Mouse (Mus musculus): ENCODE results near the gene Cd3eap. TPM values are rescaled to one million over a fixed set of nuclear protein-coding genes. Genes with fewer than 3 reads are reported as not detected.

Gene Cd3eap
- total RNA-seq, 2 experiments from 2014 or later: 19.6 to 19.8 TPM

DNA sequence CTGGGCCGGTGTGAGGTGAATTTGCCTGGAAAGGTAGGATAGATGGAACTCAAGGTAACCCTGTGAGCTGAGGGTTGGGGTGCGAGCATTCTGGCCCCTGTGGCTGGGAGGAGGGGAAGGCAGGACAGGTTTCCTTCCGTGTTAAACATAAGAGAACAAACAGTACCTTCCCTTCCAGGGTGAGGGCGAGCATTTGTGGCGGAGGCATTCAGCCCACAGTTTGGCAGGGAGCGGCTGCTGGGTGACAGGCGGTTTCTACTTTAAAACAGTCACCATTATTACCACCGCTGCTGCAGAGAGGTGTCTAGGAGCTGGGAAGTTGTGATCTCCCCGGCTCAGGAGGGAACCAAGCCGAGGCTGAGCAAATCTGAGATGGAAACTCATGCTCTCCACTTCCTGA is 22.2 kb downstream of the Cd3eap start:
- no peak for DNase-seq (ENCODE audit: low spot score in 2 of 2)

GRCm38 (mm10) chr7:19335583-19335982 is 23.7 kb downstream of the Cd3eap start:
- no peak for DNase-seq (ENCODE audit: low spot score in 2 of 2)

GRCm38 (mm10) chr7:19332709-19333352 is 26.5 kb downstream of the Cd3eap start:
- DNase-seq (ENCODE audit: low spot score in 2 of 2): peak; percentile 76 to 77

GRCm38 (mm10) chr7:19331910-19332309 is 27.4 kb downstream of the Cd3eap start:
- DNase-seq (ENCODE audit: low spot score in 2 of 2): no peak

- no peak for DNase-seq (ENCODE audit: low spot score in 2 of 2)
Measured at GRCm38 (mm10) chr7:19328425-19328824, 30.9 kb downstream of the Cd3eap start.

DNA sequence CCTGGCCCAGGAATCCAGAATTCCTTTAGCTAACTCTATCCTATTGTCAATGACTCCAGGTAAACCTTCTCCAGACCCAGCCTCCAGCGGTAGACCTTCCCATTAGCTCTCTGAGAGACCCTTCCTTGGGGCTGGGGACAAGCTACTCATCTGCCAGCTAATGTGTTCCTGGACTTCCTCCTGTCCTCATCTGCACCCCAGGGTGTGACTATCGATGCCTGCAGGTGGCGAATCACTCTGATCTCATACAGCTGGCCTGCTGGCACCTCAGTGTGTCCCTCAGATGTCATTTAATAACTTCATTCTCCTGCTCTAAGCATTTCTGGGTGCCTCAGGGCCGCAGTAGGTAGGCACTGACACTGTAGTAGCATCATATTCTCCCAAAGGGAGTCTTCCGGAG is 31.5 kb downstream of the Cd3eap start:
- no peak for DNase-seq (ENCODE audit: low spot score in 2 of 2)

DNA sequence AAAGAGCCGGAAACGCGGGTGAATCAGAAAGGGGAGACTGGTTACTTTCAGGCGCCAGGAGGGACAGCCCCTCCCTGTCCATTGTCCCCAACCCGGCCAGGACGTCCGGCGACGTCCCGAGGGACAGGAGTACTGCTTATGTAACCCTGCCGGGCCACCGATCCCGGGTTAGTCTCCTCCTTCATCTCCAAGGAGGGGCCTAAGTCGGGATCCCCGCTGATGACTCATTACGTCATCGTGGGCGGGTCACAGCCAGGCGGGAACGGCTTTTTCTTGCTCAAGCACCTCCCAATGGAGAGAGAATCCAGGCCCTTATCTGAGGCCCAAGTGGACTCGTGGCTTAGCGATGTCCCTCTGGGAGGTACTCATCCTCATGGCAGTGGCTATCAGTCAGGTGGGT is 32.2 kb downstream of the Cd3eap start:
- peak; percentile 63 to 74 for DNase-seq (ENCODE audit: low spot score in 2 of 2)

DNA sequence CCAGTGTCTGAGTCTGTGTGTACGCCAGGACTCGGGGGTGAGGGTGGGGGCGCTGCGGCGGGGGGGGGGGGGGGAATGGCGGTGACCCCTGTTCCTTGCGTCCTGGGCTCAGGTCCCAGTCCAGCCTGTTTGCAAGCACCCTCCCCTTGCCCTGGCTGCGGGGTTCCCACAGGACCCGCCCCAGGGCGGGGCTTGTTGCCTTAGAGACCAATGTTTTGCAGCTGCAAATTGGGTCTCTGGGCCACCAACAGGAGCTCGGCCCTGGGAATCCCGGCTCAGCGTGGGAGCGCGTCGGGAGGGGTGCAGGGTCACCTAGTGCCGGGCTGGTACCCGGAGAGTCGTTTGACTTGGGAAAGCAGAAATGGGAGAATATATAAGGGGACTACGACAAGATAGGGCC is 32.9 kb downstream of the Cd3eap start:
- peak; percentile 55 to 68 for DNase-seq (ENCODE audit: low spot score in 2 of 2)

DNA sequence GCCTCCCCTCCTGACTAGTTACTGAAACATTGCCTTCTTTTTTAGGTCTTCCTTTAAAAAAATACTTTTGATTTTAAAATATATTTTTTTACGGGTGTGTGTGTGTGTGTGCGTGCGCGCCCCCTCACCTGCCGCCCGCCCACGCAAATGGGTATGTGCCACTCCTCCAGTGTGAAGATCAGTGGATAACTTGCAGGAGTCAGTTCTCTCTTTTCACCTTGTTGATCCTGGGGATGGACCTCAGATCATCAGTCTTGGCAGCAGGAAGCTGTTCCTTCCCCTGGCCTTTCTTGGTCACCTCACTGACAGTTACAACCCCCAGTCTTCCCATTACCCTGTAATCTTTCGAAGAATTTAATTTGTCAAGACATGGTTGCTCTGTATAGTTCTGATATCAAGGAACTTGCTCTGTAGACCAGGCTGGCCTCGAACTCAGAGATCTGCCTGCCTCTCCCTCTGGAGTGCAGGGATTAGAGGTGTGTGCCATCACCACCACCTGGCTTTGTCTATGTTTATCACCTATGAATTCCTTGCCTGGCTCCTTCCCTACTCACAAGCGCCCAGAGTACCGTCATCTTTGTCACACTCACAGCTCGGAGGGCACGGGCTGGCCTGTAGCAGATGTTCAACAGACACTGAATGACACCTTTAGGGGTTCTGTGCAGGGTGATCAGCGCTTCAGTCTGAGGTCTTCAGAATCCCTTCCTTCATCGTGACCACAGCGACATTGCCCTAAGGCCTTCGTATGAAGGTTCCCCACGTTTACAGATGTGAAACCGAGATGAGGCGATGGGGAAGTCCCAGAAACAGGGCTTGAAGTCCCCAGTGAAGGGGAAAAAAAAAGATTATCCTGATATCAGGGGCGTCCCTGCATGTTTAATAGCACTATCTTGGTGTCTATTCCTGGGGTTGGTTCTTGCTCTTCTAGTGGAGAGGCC is 33.8 kb downstream of the Cd3eap start:
- DNase-seq (ENCODE audit: low spot score in 2 of 2): no peak

DNA sequence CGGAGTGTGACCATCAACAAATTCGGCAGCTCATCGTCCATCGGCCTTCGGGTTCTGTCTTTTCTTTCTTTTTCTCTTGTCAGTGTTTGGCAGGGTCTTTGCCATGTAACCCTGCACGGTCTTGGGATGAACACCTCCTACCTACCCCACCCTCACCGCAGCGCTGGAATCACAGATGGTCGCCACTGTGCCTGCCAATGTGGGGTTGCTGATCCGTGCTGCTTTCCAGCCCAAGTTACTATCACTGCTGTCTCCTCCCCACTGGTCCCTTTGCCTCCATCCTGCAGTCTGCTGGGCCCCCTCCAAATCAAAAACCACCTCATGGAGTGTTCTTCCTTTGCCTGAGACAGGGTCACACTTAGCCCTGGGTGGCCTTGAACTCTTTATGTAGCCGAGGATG is 35.1 kb downstream of the Cd3eap start:
- no peak for DNase-seq (ENCODE audit: low spot score in 2 of 2)

- DNase-seq (ENCODE audit: low spot score in 2 of 2): no peak
Measured at GRCm38 (mm10) chr7:19322489-19322888, 36.8 kb downstream of the Cd3eap start.

DNA sequence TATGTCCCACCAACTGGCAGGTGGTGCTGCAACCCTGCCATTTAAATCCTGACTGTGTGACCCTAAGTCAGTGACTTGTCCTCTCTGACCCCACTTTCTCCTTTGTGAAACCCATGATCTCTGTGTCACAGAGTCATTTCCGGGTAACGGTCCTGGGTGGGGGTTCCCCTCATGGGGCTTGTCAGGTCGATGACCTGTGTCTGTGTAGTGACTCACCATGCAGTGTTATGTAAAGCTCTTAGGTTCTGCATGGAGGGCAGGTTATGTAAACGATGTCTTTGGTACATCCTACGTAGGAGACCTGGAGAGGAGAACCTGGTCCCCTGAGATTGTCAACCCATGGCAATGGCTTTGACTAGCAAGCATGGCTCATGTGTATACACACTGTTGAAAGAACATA is 37.8 kb downstream of the Cd3eap start:
- DNase-seq (ENCODE audit: low spot score in 2 of 2): no peak

GRCm38 (mm10) chr7:19320637-19321036 is 38.6 kb downstream of the Cd3eap start:
- DNase-seq (ENCODE audit: low spot score in 2 of 2): no peak

DNA sequence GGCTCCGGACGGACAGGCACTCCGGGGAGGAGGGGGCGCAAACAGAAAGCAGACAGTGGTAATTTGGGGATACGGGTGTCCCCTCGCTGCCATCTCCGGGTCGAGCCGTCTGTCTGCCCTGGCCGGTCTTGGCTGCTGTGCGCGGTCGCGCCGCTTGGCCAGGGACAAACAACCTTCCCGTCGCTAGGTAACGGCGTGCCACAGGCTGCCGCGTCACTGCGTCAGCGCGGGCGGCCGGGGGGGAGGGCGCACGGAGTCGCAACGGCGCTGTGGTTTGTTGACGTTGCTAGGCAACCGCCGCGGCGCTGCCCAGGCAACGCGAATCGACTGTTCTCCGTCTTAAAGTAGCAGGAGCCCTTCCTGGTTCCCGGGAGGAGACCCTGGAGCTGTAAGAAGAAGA is 39.4 kb downstream of the Cd3eap start:
- peak; percentile 92 to 96 for DNase-seq (ENCODE audit: low spot score in 2 of 2)

DNA sequence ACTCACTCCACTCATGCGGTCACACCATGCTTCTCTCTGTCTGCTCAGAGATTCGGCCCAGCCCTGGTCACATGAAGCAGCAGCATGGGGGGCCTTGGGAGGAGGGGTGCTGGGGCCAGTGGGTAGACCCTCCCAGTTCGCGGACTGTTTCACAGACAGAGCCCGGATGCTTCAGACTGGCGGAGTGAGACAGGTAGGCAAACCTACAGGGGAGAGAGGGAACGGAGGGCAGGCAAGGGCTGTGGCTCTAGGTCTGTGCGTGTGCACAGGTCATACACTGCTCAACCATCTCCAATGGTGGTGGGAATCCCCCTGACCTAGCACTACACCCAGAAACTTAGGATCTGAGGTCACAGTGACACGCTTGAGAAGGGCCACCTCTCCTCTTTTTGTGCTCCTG is 39.8 kb downstream of the Cd3eap start:
- DNase-seq (ENCODE audit: low spot score in 2 of 2): no peak

DNA sequence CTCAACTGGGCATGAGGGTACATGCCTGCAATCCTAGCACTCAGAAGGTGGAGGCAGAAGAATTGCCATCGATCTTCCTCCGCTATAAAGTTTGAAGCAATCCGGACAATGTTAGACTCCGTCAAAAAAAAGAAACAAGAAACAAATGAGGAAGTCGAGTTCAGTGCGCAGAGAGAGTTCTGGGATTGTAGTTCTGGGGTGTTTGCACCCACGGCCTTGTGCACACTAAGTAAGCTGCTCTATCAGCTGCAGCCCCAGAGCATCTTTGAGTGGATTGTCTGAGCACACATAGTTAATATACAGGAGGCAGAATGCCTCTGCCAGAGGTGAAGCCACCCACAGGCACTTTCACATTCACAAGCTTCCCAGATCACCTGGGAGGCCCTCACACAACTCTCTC is 40.6 kb downstream of the Cd3eap start:
- no peak for DNase-seq (ENCODE audit: low spot score in 2 of 2)

- no peak for DNase-seq (ENCODE audit: low spot score in 2 of 2)
Measured at GRCm38 (mm10) chr7:19318201-19318600, 41.1 kb downstream of the Cd3eap start.

DNA sequence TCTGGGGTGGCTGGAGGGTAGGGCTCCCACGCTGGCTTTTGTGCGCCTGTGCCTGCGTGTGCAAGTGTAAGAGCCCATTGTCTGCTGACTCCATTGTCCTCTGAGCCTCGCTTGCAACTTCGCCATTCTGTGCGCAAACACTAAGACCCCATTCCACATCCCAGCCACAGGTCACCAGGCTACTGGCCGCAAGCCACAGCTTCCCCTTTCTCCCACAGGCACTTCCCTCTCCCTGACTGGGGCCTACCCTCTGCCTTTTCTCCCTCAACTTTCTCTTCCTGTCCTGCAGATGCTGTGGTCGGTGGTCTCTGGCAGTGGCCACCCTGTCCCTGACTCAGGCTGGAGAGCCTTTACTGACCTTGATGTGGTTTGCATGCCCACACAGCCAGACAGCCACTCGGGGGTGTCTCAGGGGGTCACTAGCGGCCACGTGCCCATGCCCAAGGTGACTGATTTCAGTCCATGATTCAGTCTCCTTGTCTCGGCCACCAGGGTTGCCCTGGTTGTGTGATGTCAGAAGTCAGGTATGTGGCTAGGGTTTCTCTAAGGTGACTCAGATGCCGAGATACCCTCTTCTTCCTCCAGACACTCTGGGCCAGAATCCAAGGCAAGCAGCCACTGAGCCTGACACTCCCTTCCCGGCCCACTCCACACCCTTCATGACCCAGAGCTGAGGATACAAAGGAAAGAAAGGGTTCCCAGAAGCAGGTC is 42.7 kb downstream of the Cd3eap start:
- DNase-seq (ENCODE audit: low spot score in 2 of 2): no peak

DNA sequence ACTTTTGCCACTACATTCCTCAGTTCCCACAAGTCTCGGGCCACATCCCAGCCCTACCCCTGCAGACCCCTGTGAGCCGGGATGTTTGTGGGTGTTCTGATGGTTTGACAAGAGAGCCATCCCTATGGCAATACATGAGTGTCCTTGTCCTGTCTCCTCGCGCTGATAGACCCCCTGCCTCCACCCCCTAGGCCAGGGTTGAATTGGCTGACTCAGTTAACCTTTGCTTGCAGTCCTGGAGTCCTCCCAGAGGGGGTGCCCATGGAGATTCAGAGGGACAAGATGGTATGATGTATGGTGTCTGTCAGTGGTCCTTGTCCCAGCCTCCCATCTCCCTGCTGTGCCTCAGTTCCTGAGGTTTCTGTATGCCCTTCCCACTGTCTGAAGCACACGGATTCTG is 45.2 kb downstream of the Cd3eap start:
- DNase-seq (ENCODE audit: low spot score in 2 of 2): no peak

- DNase-seq (ENCODE audit: low spot score in 2 of 2): no peak
Measured at GRCm38 (mm10) chr7:19311991-19312390, 47.3 kb downstream of the Cd3eap start.

DNA sequence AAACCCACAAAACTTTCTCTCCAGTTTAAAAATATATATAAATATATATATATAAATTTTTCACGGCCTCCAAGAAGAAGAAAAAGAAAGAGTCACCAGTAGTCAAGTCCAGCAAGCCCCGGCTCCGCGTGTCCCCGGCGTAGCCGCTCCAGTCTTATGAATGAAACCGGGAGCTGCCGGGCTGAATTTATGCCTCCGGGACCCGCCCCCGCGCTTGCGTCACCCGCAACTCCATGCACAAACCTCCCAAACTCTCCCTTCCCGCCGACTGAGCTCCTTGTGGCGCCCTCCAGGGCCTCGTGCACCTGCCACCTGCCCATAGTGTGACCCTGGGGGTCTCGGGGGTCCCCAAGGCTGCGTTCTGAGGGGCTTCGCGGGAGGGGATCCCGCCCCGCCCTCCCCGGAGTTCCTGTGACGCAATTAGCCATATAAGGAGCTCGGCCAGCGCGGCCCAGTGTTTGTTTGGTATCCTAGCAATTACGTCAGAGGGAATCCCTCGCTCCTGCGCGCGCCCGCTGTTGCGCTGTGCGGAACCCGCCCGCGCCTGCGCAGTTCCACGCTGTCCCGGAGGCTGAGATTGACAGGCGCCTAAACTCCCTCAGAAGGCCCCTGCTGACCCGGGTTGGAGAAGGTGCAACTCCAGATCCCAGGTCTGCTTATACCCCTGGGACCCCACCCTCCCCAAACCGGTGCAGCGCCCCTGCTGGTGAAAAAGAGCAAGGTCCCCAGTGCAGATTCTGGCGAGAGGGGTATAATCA is 49.2 kb downstream of the Cd3eap start, which contains the start of gene Fosb:
Gene Fosb (minus strand): TSS at position 168 of the 758 bp plus-strand sequence.
- peak; percentile 96 to 97 for DNase-seq (ENCODE audit: low spot score in 2 of 2)

Measured in layer of hippocampus, postnatal 14 days (tissue).